Mouse (Mus musculus) left cerebral cortex, adult 9 months (tissue): Measurements from ENCODE around the gene Gm49510.

Experiments used
- DNase-seq, 2 experiments: peaks; one replicate each; pipeline ENCODE4 v3.0.0; 2022; ENCODE audit warnings: low spot score in 2 of 2

Gm49510 gene

GRCm38 (mm10) chr15:78942663-78943062 lies 43.2 kb downstream of the Gm49510 start:
- DNase-seq: peak in 1 of 2 experiments; percentile 83

- no peak for DNase-seq
These were observed 46.8 kb downstream of the Gm49510 start for GRCm38 (mm10) chr15:78946232-78946631.

GRCm38 (mm10) chr15:78947657-78948056 lies 48.2 kb downstream of the Gm49510 start, which contains the start of gene Triobp:
Triobp (plus strand) TSS chr15:78947724.
- peak in 1 of 2 experiments; percentile 80 for DNase-seq

GRCm38 (mm10) chr15:78948152-78948725 lies 48.8 kb downstream of the Gm49510 start:
- DNase-seq: no peak

- no peak for DNase-seq
These were observed 49.4 kb downstream of the Gm49510 start for GRCm38 (mm10) chr15:78948883-78949282.

GRCm38 (mm10) chr15:78955663-78956062 lies 56.2 kb downstream of the Gm49510 start:
- DNase-seq: no peak

GRCm38 (mm10) chr15:78956351-78956750 lies 56.9 kb downstream of the Gm49510 start:
- no peak for DNase-seq

GRCm38 (mm10) chr15:78957021-78957420 lies 57.6 kb downstream of the Gm49510 start:
- no peak for DNase-seq

- DNase-seq: no peak
These were observed 60.1 kb downstream of the Gm49510 start for GRCm38 (mm10) chr15:78959537-78959936.

- no peak for DNase-seq
These were observed 60.6 kb downstream of the Gm49510 start for GRCm38 (mm10) chr15:78960088-78960487.

- peak in 1 of 2 experiments; percentile 37 for DNase-seq
These were observed 63.4 kb downstream of the Gm49510 start for GRCm38 (mm10) chr15:78962885-78963284.
